Mouse (Mus musculus): ENCODE measurements at regions not wholly inside any gene's neighbourhood (a gene's known extent, or its start where the extent isn't known, plus 50 kb on each side); places are given as distances from the start of the nearest gene placed in this dataset.

GRCm38 (mm10) chr5:111897568-111897967 lies 163.8 kb downstream of the Gm26897 start:
- no peak for DNase-seq

- no peak for DNase-seq
Measured at GRCm38 (mm10) chr5:111898482-111898881, 164.8 kb downstream of the Gm26897 start.

- no peak for DNase-seq
Measured at GRCm38 (mm10) chr5:111901197-111901596, 167.5 kb downstream of the Gm26897 start.

- DNase-seq = no peak
Measured at GRCm38 (mm10) chr5:111901678-111902077, 168.0 kb downstream of the Gm26897 start.

- no peak for DNase-seq
Measured at GRCm38 (mm10) chr5:111908085-111908484, 174.4 kb downstream of the Gm26897 start.

DNA sequence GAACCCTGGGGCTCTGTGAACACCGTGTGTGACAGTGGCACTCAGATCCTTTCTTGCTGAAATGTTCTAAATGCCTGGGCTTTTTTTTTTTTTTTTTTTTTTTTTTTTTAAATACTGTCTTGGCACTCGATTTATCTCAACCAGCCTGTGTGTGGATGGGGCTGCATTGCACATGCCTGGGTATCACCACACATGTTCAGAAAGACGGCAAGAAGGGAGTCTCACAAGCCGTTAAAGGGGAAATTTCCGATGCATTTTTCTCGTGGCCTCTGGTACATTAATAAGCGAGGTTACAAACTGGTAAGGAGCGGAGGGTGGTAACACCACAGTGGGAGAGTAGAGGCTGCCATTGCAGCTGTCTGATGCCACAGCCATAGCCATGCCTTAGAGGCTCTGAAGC lies 176.8 kb downstream of the Gm26897 start:
- DNase-seq = no peak

DNA sequence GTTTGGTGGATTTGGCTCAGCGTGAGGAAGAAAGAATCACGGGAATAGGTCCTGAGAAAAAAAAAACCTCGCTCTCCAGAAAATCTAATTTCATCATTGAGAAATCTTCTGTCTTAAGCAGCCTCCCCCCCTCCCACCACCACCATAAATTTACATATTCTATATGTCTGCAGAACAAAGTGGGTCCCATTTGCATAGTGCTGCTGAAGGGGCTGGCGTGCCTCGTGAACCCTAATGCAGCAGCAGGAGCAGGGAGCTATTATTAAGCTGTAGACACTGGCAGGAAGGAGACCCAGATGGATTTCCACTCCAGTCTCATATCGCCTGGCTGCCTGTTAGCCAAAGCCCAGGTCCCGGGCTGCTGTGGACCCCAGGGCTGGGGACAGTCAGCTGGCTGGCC lies 179.6 kb downstream of the Gm26897 start:
- DNase-seq = no peak

- no peak for DNase-seq
Measured at GRCm38 (mm10) chr5:111914296-111914695, 180.6 kb downstream of the Gm26897 start.

GRCm38 (mm10) chr5:111917643-111918252 lies 184.0 kb downstream of the Gm26897 start:
- no peak for DNase-seq

- no peak for DNase-seq
Measured at GRCm38 (mm10) chr5:111918888-111919287, 185.2 kb downstream of the Gm26897 start.

DNA sequence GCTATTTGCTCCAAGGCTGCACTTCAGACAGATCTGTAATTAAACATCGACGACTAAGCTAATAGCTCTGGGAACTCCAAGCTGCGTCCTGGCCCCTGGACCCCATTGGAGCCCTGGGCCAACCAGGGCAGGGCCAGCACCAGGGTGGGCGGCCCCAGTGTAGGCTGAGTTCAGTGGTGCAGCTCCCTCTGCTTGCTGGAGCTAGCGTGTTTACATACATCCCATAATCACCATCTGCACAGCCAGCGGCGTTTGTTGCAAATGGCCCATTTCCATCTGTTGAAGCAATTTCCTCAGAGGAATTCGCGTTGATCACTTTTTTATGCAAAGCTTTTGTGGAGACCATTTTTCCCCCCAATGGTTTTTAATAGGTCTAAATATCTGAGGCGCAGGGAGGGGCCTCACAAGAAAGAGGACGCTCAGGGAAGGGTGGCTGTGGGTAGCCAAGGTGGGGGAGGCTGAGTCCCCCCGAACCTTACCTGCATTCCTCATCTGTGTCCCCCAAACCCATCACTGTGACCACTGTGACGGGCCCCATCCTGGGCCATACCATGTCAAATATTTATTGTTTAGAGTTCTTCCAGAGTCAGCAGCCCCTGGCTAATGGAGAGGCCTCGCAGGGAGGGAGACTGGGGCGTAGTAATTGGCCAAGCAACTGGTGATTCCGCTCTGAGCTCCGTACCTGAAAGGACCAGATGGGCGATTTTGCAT lies 189.4 kb downstream of the Gm26897 start:
- DNase-seq = no peak

DNA sequence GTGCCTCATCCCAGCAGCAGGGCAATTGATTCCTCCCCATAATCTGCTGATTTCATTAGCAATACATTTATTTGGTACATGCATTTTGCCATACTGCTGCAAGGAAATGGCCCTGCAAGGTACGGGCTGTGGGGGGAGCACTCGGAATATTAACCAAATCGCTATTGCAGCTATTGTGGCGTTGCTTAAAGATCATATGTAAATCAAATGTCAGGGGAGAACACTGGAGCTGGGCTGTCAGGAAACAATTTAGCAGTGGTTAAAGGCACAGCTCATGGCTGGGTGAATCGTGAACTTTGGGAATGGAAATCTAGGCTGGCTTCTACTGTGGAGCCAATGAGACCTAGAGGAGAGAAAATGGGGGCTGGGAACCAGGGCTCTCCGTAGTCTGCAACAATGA lies 192.0 kb downstream of the Gm26897 start:
- no peak for DNase-seq

DNA sequence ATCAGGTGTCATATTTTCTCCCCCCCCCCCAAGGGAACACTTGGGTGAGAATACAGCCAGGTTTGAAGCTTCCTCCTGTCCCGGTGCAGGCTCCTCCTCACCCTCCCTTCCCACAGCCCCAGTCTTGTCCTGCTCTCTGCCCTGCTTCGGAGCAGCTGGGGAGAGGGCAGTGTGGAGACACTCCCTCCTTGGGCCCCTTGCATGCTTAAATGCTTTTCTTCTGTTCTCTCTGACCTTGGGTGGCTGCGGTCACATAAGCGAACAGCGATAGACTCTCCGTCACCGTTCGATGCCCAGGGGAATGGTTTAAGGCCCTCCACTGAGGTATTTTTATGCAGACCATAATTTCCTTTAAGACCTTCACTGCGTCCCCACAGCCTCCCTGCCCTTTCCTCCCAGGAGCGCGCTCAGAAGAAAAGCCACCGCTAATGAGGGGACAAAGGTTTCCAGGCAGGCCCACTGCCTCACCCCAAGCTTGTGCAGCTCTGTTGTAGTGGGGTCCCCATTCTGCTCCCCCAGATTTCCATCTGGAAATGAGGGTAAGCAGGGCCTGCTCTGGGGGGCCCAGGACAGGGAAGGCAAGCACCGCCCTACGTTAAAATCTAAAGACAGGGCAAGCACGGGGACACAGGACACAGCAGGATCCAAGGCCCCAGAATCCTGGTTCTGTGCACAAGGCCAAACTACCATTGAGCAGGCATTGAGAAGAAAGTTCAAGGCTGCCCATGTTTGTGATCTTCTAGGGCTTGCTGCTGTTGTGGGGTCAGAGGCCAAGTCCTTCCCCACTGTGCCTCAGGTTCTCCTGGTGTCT lies 195.7 kb downstream of the Gm26897 start:
- DNase-seq = peak; percentile 7

DNA sequence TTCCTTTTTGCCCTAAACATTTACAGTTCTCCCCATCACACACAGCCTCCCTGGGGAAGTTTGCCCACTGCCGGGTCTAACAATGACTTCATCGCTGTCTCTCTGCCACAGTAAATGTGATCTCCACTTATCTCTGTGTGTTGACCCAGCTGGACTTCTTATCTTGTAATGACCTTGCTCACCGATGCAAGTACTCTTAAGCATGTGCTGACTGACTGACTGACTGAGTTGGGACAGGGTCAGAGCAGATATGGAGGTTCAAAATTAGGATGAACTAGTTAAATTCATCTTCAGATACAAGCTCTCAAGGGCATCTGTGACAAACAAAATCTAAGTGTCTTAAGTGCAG lies 196.2 kb downstream of the Gm26897 start:
- DNase-seq = no peak

GRCm38 (mm10) chr5:111931733-111932132 lies 198.0 kb downstream of the Gm26897 start:
- no peak for DNase-seq

DNA sequence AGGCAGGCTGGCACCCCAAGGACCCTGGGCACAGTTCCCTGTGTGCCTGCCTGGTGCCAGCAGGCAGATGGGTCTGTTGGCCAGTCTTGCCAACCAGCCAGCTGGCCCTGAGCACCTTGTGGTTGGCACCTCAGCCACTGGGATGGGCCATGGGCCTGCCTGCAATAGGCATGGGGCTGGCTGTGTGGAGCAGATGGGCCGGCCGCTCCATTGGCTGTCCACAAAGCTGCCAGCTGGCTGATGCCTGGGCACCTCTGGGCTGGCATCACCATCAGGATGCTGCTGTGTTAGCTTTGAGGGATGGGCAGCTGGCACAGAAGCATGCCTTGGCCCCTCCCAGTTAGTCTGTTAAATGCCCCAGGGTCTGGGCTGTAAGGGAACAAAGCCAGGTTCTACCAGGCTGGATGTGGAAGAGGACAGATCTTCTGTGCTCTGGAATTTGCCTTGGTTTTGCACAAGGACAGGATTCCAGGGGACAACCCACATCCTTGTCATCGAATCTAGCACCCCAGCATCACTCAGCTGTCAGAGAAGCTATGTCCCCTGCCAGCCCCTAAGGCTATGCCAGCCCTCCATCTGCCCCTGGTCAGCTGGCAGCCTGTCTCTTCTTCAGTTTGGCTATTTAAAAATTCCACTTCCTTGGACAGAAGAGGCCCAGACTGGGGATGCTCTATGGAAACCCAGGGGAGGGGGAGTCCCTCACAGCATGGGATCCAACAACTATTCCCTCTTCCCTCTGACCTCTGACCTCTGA lies 201.8 kb downstream of the Gm26897 start:
- no peak for DNase-seq

DNA sequence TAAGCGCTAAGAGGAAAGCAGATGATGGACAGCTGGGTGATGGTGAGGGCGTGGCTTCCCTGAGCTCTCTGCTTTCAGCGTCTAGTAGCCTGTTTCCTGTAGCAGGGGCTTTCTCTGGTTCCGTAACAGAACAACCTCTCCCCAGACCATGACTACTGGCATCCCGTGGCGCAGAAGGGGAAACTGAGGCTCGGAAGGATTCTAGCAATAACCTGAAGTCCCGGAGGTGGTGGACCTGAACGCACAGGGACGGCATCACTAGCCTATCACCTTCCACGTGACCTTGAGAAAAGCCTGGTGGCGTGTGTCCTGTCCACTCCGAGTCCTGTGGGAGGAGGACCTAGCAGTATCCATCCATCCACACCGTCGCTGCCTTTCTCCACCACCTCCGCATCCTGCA lies 208.1 kb downstream of the Gm26897 start:
- DNase-seq = no peak

- DNase-seq = no peak
Measured at GRCm38 (mm10) chr5:111942792-111943191, 209.1 kb downstream of the Gm26897 start.

GRCm38 (mm10) chr5:111943337-111944162 lies 209.8 kb downstream of the Gm26897 start:
- DNase-seq = no peak

GRCm38 (mm10) chr5:111944273-111944971 lies 210.7 kb downstream of the Gm26897 start:
- DNase-seq = no peak

GRCm38 (mm10) chr5:111944972-111945285 lies 211.2 kb downstream of the Gm26897 start:
- no peak for DNase-seq

DNA sequence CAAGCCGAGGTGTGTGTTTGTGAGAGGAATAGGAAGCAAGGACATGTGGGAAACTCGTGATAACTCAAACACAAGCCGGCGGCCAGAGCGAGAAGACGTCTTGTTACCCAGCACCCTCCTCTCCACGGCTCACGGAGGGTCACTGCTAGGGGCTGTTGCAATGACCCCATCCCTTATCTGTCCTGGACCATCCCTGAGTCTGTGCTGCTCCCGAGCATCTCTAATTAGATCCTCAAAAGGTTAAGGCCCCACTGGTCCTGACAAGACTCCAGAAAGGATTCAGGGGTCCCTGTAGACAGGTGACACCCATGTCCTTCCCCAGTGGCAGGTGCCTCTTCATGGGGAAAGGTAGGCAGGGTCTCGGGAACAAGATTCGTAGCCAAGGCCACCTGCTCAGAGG lies 212.6 kb downstream of the Gm26897 start:
- no peak for DNase-seq
